Mouse (Mus musculus): ENCODE measurements around the gene Tigd3.

Tigd3 gene

GRCm38 (mm10) chr19:5847306-5847796 is 46.6 kb downstream of the Tigd3 start:
- no peak for DNase-seq (ENCODE audit: low read depth)

- DNase-seq (ENCODE audit: low read depth), result peak; percentile 83
Measured at GRCm38 (mm10) chr19:5846557-5847305, 47.2 kb downstream of the Tigd3 start.

- no peak for DNase-seq (ENCODE audit: low read depth)
Measured at GRCm38 (mm10) chr19:5846154-5846553, 47.8 kb downstream of the Tigd3 start.

GRCm38 (mm10) chr19:5845319-5846135 is 48.4 kb downstream of the Tigd3 start:
- DNase-seq (ENCODE audit: low read depth), result peak; percentile 98

- no peak for DNase-seq (ENCODE audit: low read depth)
Measured at GRCm38 (mm10) chr19:5844831-5845318, 49.1 kb downstream of the Tigd3 start.

- peak; percentile 68 for DNase-seq (ENCODE audit: low read depth)
Measured at GRCm38 (mm10) chr19:5843781-5844691, 49.9 kb downstream of the Tigd3 start.

GRCm38 (mm10) chr19:5842785-5843730 is 50.9 kb downstream of the Tigd3 start:
- peak; percentile 70 for DNase-seq (ENCODE audit: low read depth)

GRCm38 (mm10) chr19:5841999-5842784 is 51.8 kb downstream of the Tigd3 start:
- peak; percentile 51 for DNase-seq (ENCODE audit: low read depth)

- peak; percentile 54 for DNase-seq (ENCODE audit: low read depth)
Measured at GRCm38 (mm10) chr19:5841389-5841946, 52.5 kb downstream of the Tigd3 start.

Measured in naive thymus-derived CD4-positive, alpha-beta T cell, adult 2 months (primary cell).